Mouse (Mus musculus): ENCODE measurements around the gene Rab14. TPM values are rescaled to one million over a fixed set of nuclear protein-coding genes. Genes with fewer than 3 reads are reported as not detected.

Rab14 gene
- polyA plus RNA-seq, 1 experiment from 2014 or later = 259 TPM

GRCm38 (mm10) chr2:35195626-35196544 is 5.0 kb downstream of the Rab14 start:
- Histone ChIP-seq H3K27me3 (replicated peaks; ENCODE audit: low read depth, poor library complexity, severe bottlenecking) (no peaks in the 10 kb centered on the region), H3K9me3 (no peaks in the 10 kb centered on the region), H3K36me3 (replicated peaks) (peaks cover 35% of the 10 kb centered on the region), H3K27ac (replicated peaks) (no peak overlapping the region), H3K4me3 (no peak overlapping the region), H3K4me1 (peaks cover 19% of the 10 kb centered on the region)
- WGBS = 76% methylated on average over 6 of the region's 6 CpGs
- no peak for DNase-seq (ENCODE audit: low spot score)

- Histone ChIP-seq H3K36me3 (replicated peaks) (peaks cover 54% of the 10 kb centered on the region), H3K9me3 (no peaks in the 10 kb centered on the region), H3K4me1 (peaks cover 12% of the 10 kb centered on the region), H3K27ac (replicated peaks) (no peak overlapping the region), H3K4me3 (no peak overlapping the region), H3K27me3 (replicated peaks; ENCODE audit: low read depth, poor library complexity, severe bottlenecking) (no peaks in the 10 kb centered on the region)
- DNase-seq (ENCODE audit: low spot score) = no peak
- WGBS = 85% methylated on average over 1 of the region's 1 CpGs
These were observed 6.9 kb downstream of the Rab14 start for GRCm38 (mm10) chr2:35193976-35194375.

- Histone ChIP-seq H3K36me3 (replicated peaks) (peaks cover 76% of the 10 kb centered on the region), H3K4me3 (no peak overlapping the region), H3K4me1 (no peaks in the 10 kb centered on the region), H3K9me3 (no peaks in the 10 kb centered on the region), H3K27me3 (replicated peaks; ENCODE audit: low read depth, poor library complexity, severe bottlenecking) (no peaks in the 10 kb centered on the region), H3K27ac (replicated peaks) (no peak overlapping the region)
- 92% methylated on average over 5 of the region's 5 CpGs for WGBS
- DNase-seq (ENCODE audit: low spot score) = no peak
These were observed 12.0 kb downstream of the Rab14 start for GRCm38 (mm10) chr2:35188929-35189328.

- DNase-seq (ENCODE audit: low spot score) = no peak
- H3K4me3 ChIP-seq = no peak overlapping the region
- no peaks in the 10 kb centered on the region for H3K4me1 ChIP-seq
- no peaks in the 10 kb centered on the region for H3K9me3 ChIP-seq
- H3K27me3 ChIP-seq (replicated peaks; ENCODE audit: low read depth, poor library complexity, severe bottlenecking) = no peaks in the 10 kb centered on the region
- H3K36me3 ChIP-seq (replicated peaks) = peaks cover 95% of the 10 kb centered on the region
- 91% methylated on average over 6 of the region's 6 CpGs for WGBS
- H3K27ac ChIP-seq (replicated peaks) = no peak overlapping the region
These were observed 17.7 kb downstream of the Rab14 start for GRCm38 (mm10) chr2:35183115-35183673.

- Histone ChIP-seq H3K4me1 (peaks cover 7% of the 10 kb centered on the region; the same call in 1 of the 2 replicates), H3K9me3 (no peaks in the 10 kb centered on the region), H3K4me3 (no peak overlapping the region), H3K36me3 (replicated peaks) (peaks cover 100% of the 10 kb centered on the region), H3K27me3 (replicated peaks; ENCODE audit: low read depth, poor library complexity, severe bottlenecking) (no peaks in the 10 kb centered on the region), H3K27ac (replicated peaks) (no peak overlapping the region)
- no peak for DNase-seq (ENCODE audit: low spot score)
- 88% methylated on average over 3 of the region's 3 CpGs for WGBS
These were observed 22.8 kb downstream of the Rab14 start for GRCm38 (mm10) chr2:35178153-35178552.

GRCm38 (mm10) chr2:35175281-35176065 is 25.4 kb downstream of the Rab14 start:
- Histone ChIP-seq H3K27me3 (replicated peaks; ENCODE audit: low read depth, poor library complexity, severe bottlenecking) (no peaks in the 10 kb centered on the region), H3K9me3 (no peaks in the 10 kb centered on the region)

GRCm38 (mm10) chr2:35174100-35174499 is 26.8 kb downstream of the Rab14 start:
- no peaks in the 10 kb centered on the region for H3K9me3 ChIP-seq
- H3K4me3 ChIP-seq = no peak overlapping the region
- no peaks in the 10 kb centered on the region for H3K27me3 ChIP-seq (replicated peaks; ENCODE audit: low read depth, poor library complexity, severe bottlenecking)
- no peak overlapping the region for H3K27ac ChIP-seq (replicated peaks)
- peaks cover 100% of the 10 kb centered on the region for H3K36me3 ChIP-seq (replicated peaks)
- 38% methylated on average over 5 of the region's 5 CpGs for WGBS
- no peak for DNase-seq (ENCODE audit: low spot score)
- H3K4me1 ChIP-seq = peaks cover 7% of the 10 kb centered on the region; the same call in 1 of the 2 replicates

More at GRCm38 (mm10) chr2:35175281-35176065, 25.4 kb downstream of the Rab14 start:
- Histone ChIP-seq H3K4me1 (peaks cover 7% of the 10 kb centered on the region; the same call in 1 of the 2 replicates), H3K4me3 (no peak overlapping the region), H3K36me3 (replicated peaks) (peaks cover 100% of the 10 kb centered on the region), H3K27ac (replicated peaks) (no peak overlapping the region)
- 90% methylated on average over 12 of the region's 12 CpGs for WGBS
- no peak for DNase-seq (ENCODE audit: low spot score)

- 93% methylated on average over 5 of the region's 5 CpGs for WGBS
- Histone ChIP-seq H3K4me3 (no peak overlapping the region), H3K36me3 (replicated peaks) (peaks cover 100% of the 10 kb centered on the region), H3K27ac (replicated peaks) (no peak overlapping the region), H3K9me3 (no peaks in the 10 kb centered on the region), H3K4me1 (peaks cover 7% of the 10 kb centered on the region; the same call in 1 of the 2 replicates), H3K27me3 (replicated peaks; ENCODE audit: low read depth, poor library complexity, severe bottlenecking) (no peaks in the 10 kb centered on the region)
- DNase-seq (ENCODE audit: low spot score) = no peak
These were observed 27.3 kb downstream of the Rab14 start for GRCm38 (mm10) chr2:35173666-35174065.

- Histone ChIP-seq H3K4me1 (peaks cover 7% of the 10 kb centered on the region; the same call in 1 of the 2 replicates), H3K4me3 (no peak overlapping the region), H3K27ac (replicated peaks) (no peak overlapping the region), H3K27me3 (replicated peaks; ENCODE audit: low read depth, poor library complexity, severe bottlenecking) (no peaks in the 10 kb centered on the region), H3K9me3 (no peaks in the 10 kb centered on the region), H3K36me3 (replicated peaks) (peaks cover 100% of the 10 kb centered on the region)
- no peak for DNase-seq (ENCODE audit: low spot score)
- 92% methylated on average over 4 of the region's 4 CpGs for WGBS
These were observed 28.7 kb downstream of the Rab14 start for GRCm38 (mm10) chr2:35172246-35172645.

- Histone ChIP-seq H3K36me3 (replicated peaks) (peaks cover 100% of the 10 kb centered on the region), H3K4me3 (no peak overlapping the region), H3K9me3 (no peaks in the 10 kb centered on the region), H3K4me1 (peaks cover 7% of the 10 kb centered on the region; the same call in 1 of the 2 replicates), H3K27ac (replicated peaks) (no peak overlapping the region), H3K27me3 (replicated peaks; ENCODE audit: low read depth, poor library complexity, severe bottlenecking) (no peaks in the 10 kb centered on the region)
- no peak for DNase-seq (ENCODE audit: low spot score)
- 92% methylated on average over 10 of the region's 10 CpGs for WGBS
These were observed 29.5 kb downstream of the Rab14 start for GRCm38 (mm10) chr2:35171341-35171861.

GRCm38 (mm10) chr2:35169452-35169851 is 31.5 kb downstream of the Rab14 start:
- Histone ChIP-seq H3K4me3 (no peak overlapping the region), H3K9me3 (no peaks in the 10 kb centered on the region), H3K4me1 (peaks cover 7% of the 10 kb centered on the region; the same call in 1 of the 2 replicates), H3K27ac (replicated peaks) (no peak overlapping the region), H3K27me3 (replicated peaks; ENCODE audit: low read depth, poor library complexity, severe bottlenecking) (no peaks in the 10 kb centered on the region), H3K36me3 (replicated peaks) (peaks cover 97% of the 10 kb centered on the region)
- no peak for DNase-seq (ENCODE audit: low spot score)
- 90% methylated on average over 2 of the region's 2 CpGs for WGBS

GRCm38 (mm10) chr2:35166816-35167215 is 34.1 kb downstream of the Rab14 start:
- 92% methylated on average over 5 of the region's 5 CpGs for WGBS
- no peaks in the 10 kb centered on the region for H3K27me3 ChIP-seq (replicated peaks; ENCODE audit: low read depth, poor library complexity, severe bottlenecking)
- H3K9me3 ChIP-seq = no peaks in the 10 kb centered on the region
- H3K4me1 ChIP-seq = no peaks in the 10 kb centered on the region
- DNase-seq (ENCODE audit: low spot score) = no peak
- H3K36me3 ChIP-seq (replicated peaks) = peaks cover 96% of the 10 kb centered on the region
- no peak overlapping the region for H3K4me3 ChIP-seq
- no peak overlapping the region for H3K27ac ChIP-seq (replicated peaks)

Measured in embryonic facial prominence, embryonic 10.5 days (tissue).